Mouse (Mus musculus) liver, embryonic 12.5 days (tissue): ENCODE measurements around the gene Atg4a-ps. TPM values are rescaled to one million over a fixed set of nuclear protein-coding genes. Genes with fewer than 3 reads are reported as not detected.

Experiments
- ATAC-seq: fragments of 200-750 bp; cut with Nextera tagmentation; 2 replicates; pipeline ENCODE4 v1.8.0; 2017; ENCODE audit warnings: moderate number of reproducible peaks, mild to moderate bottlenecking, moderate library complexity
- H3K27ac ChIP-seq: fragments of 300-500 bp; sonication (generic); 2 replicates; pipeline ENCODE4 v1.5.1; 2016; ENCODE audit warnings: mild to moderate bottlenecking
- H3K27me3 ChIP-seq: fragments of 300-500 bp; sonication (generic); replicated peaks from 2 replicates; pipeline ENCODE4 v1.6.1; 2016; ENCODE audit warnings: mild to moderate bottlenecking, moderate library complexity
- H3K36me3 ChIP-seq: fragments of 300-500 bp; sonication (generic); 2 replicates; pipeline ENCODE4 v1.6.1; 2016; ENCODE audit warnings: mild to moderate bottlenecking, moderate library complexity
- H3K4me1 ChIP-seq: fragments of 300-500 bp; sonication (generic); 2 replicates; pipeline ENCODE4 v1.6.1; 2016
- H3K4me2 ChIP-seq: fragments of 300-500 bp; sonication (generic); 2 replicates; pipeline ENCODE4 v1.6.1; 2016; ENCODE audit warnings: mild to moderate bottlenecking, moderate library complexity
- H3K4me3 ChIP-seq: fragments of 300-500 bp; sonication (generic); 2 replicates; pipeline ENCODE4 v1.5.1; 2016; ENCODE audit warnings: mild to moderate bottlenecking, moderate library complexity
- H3K9ac ChIP-seq: fragments of 300-500 bp; sonication (generic); 2 replicates; pipeline ENCODE4 v1.6.1; 2016; ENCODE audit warnings: mild to moderate bottlenecking, moderate library complexity
- H3K9me3 ChIP-seq: fragments of 300-500 bp; sonication (generic); replicated peaks from 2 replicates; pipeline ENCODE4 v1.6.1; 2016; ENCODE audit warnings: mild to moderate bottlenecking, moderate library complexity
- WGBS: fragments of 180-500 bp; shearing (Covaris S2); methylation state at CpG from one replicate; pipeline ENCODE4 v1.1.7; 2016; ENCODE audit not compliant: insufficient replicate concordance; 5-methylcytosine and 5-hydroxymethylcytosine counted together
- polyA plus RNA-seq: library from polyadenylated mRNA; unstranded; fragments of >200 nt; fragmentation: Nextera tagmentation; extraction: Ambion mirVana; gene quantifications from 2 replicates; pipeline ENCODE4 v1.2.1, GENCODE M21; 2016

Atg4a-ps gene
- polyA plus RNA-seq, 1 experiment from 2014 or later = 0.11 TPM

DNA sequence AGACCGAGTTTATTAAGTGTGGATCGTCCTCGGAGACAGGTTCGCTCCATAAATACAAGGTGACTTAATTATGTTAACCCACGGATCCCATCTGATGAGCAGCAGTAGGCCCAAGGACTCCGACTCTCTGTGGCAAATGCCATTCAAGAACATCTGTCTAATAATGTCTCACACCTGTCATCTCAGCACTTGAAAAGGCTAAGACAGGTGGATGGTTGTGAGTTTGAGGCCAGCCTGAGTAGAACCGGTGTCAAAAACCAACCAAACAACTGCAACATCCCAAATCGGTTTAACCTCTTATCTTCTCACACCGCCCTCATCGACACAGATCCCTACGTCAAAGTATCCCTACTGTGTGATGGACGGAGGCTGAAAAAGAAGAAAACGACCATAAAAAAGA is 20.7 kb downstream of the Atg4a-ps start:
- Histone ChIP-seq H3K9me3 (no peaks in the 10 kb centered on the region), H3K4me1 (no peaks in the 10 kb centered on the region), H3K27ac (no peak overlapping the region), H3K36me3 (no peaks in the 10 kb centered on the region), H3K4me2 (no peak overlapping the region), H3K27me3 (no peaks in the 10 kb centered on the region), H3K4me3 (no peak overlapping the region), H3K9ac (no peak overlapping the region)
- 74% methylated on average over 13 of the region's 13 CpGs for WGBS
- no peak for ATAC-seq

DNA sequence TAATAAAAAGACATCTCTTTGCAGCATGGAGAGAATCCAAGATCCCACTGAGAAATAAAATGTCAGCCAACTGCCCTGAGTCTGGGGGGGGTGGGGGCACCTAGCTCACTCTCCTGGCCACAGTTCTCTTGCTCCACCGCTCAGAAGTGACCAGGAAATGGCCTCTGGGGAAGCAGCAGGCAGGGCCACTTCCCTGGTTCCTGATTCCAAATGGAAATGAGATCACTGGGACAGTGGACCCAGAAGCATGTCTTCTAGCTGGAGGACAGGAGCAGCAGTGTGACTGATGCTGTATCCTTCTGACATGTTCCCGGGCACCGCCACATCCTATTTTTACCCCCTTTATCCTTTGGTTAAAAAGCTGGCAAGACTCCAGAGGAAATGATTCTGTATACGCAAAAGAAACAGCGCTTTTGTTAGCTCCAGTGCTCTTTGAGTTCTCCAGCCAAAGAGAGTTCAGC is 21.2 kb downstream of the Atg4a-ps start:
- Histone ChIP-seq H3K27ac (no peak overlapping the region), H3K9ac (no peak overlapping the region), H3K36me3 (no peaks in the 10 kb centered on the region), H3K4me3 (no peak overlapping the region), H3K4me2 (no peak overlapping the region), H3K9me3 (no peaks in the 10 kb centered on the region), H3K4me1 (no peaks in the 10 kb centered on the region), H3K27me3 (no peaks in the 10 kb centered on the region)
- ATAC-seq = no peak
- WGBS = 66% methylated on average over 5 of the region's 5 CpGs

DNA sequence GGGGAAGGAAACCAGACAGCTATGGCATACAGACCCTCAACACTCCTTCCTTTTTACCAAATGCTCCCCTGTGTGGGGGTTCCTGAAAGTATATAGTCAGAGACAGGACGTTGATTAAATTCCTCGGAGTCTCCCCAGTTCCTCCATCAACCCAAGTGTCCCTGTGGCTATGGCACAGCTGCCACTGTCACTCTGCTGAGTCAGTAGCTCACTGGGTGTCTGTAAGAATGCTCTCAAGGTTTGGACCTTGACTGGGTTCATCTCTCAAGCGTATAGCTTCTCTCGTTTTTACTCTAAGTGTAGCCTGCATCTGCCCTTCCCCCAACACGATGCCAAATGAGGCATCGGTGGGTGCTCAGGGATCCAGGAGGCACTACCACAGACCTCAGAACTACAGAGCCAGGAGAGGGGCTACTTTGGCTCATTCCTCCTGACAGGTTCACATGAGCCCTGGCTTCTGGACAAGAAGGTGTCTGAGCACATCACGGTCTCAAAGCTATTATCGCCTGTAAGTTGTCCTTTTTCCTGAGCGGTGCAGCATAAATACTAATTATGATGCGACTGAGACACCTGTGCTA is 21.9 kb downstream of the Atg4a-ps start:
- Histone ChIP-seq H3K36me3 (no peaks in the 10 kb centered on the region), H3K27ac (no peak overlapping the region), H3K9ac (no peak overlapping the region), H3K4me2 (no peak overlapping the region), H3K4me3 (no peak overlapping the region), H3K4me1 (no peaks in the 10 kb centered on the region), H3K27me3 (no peaks in the 10 kb centered on the region), H3K9me3 (no peaks in the 10 kb centered on the region)
- 71% methylated on average over 10 of the region's 10 CpGs for WGBS
- ATAC-seq = no peak

DNA sequence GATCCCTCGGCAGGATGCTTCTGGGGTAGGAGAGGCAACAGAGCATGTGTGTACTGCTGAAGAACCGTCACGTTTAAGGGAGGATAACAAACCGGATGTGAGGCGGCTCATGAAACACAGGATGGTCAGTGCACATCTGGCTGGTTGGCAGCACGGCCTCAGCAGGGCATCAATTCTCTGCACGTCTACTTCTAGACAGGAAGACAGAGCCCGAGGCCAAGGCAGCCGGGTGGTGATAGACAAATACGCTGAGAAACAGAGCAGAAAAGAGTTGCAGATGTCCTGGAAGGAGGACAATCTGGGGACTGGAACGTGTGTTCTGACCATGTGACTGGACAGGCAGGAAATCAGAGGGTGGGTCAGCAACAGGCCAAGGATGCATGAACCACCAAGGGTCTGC is 25.8 kb downstream of the Atg4a-ps start:
- Histone ChIP-seq H3K4me1 (no peaks in the 10 kb centered on the region), H3K9me3 (no peaks in the 10 kb centered on the region), H3K36me3 (no peaks in the 10 kb centered on the region), H3K4me3 (no peak overlapping the region), H3K9ac (no peak overlapping the region), H3K27me3 (no peaks in the 10 kb centered on the region), H3K27ac (no peak overlapping the region), H3K4me2 (no peak overlapping the region)
- WGBS = 57% methylated on average over 11 of the region's 11 CpGs
- ATAC-seq = no peak

DNA sequence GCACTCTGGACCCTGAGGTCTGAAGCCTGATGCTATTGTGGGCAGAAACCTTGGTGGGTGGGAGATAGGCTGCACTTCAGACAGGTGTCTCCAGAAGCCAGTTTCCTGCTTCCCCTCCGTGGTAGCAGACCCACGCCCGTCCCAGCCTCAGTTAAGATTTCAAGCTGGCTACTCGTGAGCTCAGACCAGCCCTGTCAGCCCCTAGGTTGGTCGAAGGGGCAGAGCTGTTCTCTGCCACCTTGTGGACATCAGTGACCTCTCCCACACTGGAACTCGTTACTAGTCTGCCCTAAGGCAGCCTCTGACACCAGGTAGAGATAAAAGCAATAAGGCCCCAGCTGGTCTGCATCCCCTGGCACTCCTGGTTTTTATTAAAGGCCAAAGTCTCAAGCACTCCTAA is 28.9 kb downstream of the Atg4a-ps start:
- WGBS = 30% methylated on average over 6 of the region's 6 CpGs
- Histone ChIP-seq H3K4me3 (no peak overlapping the region), H3K9me3 (no peaks in the 10 kb centered on the region), H3K9ac (no peak overlapping the region), H3K27me3 (no peaks in the 10 kb centered on the region; the same call in 1 of the 2 replicates), H3K4me1 (no peaks in the 10 kb centered on the region), H3K36me3 (no peaks in the 10 kb centered on the region), H3K27ac (no peak overlapping the region), H3K4me2 (no peak overlapping the region)
- no peak for ATAC-seq

DNA sequence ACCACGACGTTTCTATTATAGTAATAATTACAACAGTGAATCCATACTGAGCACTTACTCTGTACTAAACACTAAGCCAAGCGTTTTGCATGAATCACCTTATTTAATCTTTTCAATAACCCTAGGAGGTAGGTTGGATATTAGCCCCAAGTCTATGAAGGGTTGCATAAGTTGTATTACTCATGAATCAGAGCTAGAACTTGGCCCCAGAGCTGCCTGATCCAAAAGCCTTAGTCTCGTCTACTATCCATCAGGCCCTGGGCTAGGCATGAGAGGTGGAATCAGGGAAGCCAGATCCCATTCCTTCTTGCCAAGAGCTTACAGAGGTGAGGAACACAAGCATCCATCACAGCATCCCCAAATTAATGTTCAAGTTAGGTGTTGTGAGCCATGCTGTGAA is 30.2 kb downstream of the Atg4a-ps start:
- H3K9ac ChIP-seq = no peak overlapping the region

DNA sequence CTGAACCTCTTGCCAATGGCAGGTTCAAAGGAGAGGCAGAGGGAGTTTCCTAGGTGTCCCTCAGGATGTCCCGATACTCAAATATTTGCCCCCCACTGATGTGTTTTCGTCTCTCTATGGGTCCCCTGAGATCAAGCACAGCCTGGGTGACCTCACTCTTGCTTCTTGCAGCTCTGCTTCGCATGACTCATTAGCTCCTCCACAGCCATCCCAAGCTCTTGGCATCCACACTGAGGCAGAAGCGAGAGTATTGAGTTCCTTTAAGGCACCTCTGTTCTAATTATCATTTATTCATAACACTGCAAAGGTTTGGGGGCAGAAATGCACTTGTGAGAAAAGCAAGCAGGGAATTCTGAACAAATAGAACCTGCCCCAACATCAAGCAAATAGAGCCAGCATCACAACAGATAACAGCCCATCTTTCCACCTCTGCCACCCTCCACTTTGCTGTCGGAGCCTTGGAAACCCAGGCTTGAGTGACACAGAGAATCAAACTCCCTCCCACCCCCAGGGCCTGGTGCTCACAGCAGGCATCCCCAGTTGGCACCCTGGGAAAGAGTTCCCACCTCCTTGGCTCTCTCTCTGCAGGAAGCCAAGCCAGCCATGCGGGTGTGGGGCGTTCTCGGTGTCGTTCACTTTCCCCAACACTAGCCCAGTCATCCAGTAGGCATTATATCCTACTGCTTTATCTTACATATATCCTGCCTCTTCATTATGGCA is 33.1 kb downstream of the Atg4a-ps start:
- H3K4me1 ChIP-seq = no peaks in the 10 kb centered on the region
- H3K4me3 ChIP-seq = no peak overlapping the region
- H3K9ac ChIP-seq = no peak overlapping the region
- ATAC-seq = no peak
- H3K9me3 ChIP-seq = no peaks in the 10 kb centered on the region
- no peak overlapping the region for H3K4me2 ChIP-seq
- 50% methylated on average over 9 of the region's 9 CpGs for WGBS
- H3K27me3 ChIP-seq = no peaks in the 10 kb centered on the region; the same call in 1 of the 2 replicates
- H3K36me3 ChIP-seq = no peaks in the 10 kb centered on the region
- H3K27ac ChIP-seq = no peak overlapping the region

More for the DNA sequence above, 30.2 kb downstream of the Atg4a-ps start:
- Histone ChIP-seq H3K4me2 (no peak overlapping the region), H3K9me3 (no peaks in the 10 kb centered on the region), H3K27me3 (no peaks in the 10 kb centered on the region; the same call in 1 of the 2 replicates), H3K4me3 (no peak overlapping the region), H3K4me1 (no peaks in the 10 kb centered on the region), H3K36me3 (no peaks in the 10 kb centered on the region), H3K27ac (no peak overlapping the region)
- WGBS = 60% methylated on average over 4 of the region's 4 CpGs
- ATAC-seq = no peak

DNA sequence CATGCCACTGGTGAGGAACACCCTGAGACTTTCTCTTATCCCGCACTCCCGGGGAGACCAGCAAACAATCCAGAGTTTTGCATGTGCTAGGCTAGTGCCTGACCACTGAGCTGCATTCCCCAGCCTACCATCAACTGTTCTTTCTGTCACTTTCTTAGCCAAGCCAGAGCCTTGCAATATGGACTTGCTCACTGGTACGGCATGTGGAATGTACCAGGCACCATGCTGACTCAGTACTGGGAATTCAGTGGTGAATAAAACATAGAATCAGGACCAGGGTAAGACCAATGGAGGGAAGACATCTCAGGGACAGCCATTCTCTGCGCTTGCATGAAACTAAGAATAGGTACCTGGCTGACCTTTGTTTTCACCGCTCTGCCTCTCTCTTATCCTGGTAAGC is 35.6 kb downstream of the Atg4a-ps start:
- no peaks in the 10 kb centered on the region for H3K9me3 ChIP-seq
- no peaks in the 10 kb centered on the region for H3K4me1 ChIP-seq
- no peak for ATAC-seq
- no peaks in the 10 kb centered on the region for H3K36me3 ChIP-seq
- no peaks in the 10 kb centered on the region; the same call in 1 of the 2 replicates for H3K27me3 ChIP-seq
- H3K9ac ChIP-seq = no peak overlapping the region
- H3K4me2 ChIP-seq = no peak overlapping the region
- no peak overlapping the region for H3K4me3 ChIP-seq
- no peak overlapping the region for H3K27ac ChIP-seq
- WGBS = 77% methylated on average over 5 of the region's 5 CpGs

DNA sequence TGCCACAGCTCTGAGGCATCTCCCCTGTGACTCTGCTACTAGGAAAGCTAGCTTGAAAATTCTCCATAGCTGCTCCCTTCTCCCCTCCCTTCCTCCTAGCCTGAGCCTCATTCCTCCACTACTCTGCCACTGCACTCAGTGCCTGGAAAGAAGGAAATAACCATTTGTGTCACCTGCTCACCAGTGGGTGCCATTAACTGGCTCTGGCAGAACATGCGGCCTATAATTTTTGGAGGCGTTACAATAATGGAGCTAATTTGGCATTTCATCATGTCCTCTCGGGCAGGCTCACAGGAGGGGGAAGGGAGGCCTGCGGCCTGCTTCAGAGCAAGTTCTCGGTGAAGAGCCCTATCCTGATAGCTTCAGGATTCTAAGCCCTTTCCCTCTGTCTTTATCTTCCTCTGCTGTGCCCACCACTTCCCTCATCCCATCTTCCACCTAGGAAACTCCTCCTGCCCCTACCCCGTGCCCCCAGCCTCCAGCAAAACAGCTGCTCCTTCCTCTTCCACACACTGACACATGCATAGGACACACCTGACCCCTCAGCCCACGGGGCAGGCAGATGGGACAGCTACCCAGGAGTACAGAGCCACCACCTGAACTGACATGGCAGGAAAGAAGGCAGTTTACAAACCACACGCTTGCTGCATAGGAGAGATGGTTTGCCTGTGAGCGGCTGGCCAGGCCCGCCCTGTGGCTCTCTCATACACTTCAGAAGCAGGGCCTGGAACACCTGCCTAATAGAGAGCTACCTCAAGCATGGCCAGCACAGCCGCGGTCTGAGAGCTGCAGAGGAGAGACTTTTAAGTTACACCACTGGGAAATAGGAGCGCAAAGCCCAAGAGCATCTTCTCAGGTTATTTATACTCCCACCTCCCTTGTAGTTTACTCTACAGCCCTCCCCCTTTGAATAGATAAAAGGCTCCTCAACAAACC is 38.9 kb downstream of the Atg4a-ps start:
- Histone ChIP-seq H3K27ac (no peak overlapping the region), H3K4me3 (no peak overlapping the region), H3K27me3 (no peaks in the 10 kb centered on the region), H3K4me2 (no peak overlapping the region), H3K9ac (no peak overlapping the region), H3K36me3 (no peaks in the 10 kb centered on the region), H3K9me3 (no peaks in the 10 kb centered on the region), H3K4me1 (no peaks in the 10 kb centered on the region)
- no peak for ATAC-seq
- WGBS = 70% methylated on average over 13 of the region's 13 CpGs

DNA sequence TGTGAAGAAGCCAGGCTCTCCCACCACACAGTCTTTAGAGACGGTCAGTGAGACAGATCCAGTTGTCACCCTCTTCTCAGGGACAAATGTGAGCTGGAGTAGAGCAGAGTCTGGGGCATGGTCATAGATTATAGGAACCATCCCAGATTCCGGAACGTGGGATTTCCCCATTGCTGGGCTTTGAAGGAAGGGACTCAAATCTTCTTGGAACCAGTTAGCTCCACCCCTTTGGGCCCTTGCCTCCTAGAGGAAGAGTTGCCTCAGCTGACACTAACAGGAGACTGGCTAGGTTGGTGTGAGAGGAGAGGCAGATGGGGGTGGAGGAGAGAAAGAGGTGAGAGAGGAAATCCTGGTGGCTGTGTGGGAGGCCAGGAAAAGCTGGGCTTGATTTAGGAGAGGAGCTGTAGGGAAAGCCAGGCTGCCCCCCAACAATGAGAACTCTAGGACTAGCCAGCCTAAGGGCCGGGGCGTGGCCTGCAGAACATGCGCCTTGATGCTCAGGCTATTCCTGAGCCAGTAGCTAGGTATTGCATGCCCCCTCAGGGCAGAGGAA is 39.7 kb downstream of the Atg4a-ps start:
- H3K9ac ChIP-seq = no peak overlapping the region
- H3K4me2 ChIP-seq = no peak overlapping the region
- no peaks in the 10 kb centered on the region for H3K9me3 ChIP-seq
- no peak overlapping the region for H3K4me3 ChIP-seq
- no peaks in the 10 kb centered on the region for H3K36me3 ChIP-seq
- no peak overlapping the region for H3K27ac ChIP-seq
- no peak for ATAC-seq
- no peaks in the 10 kb centered on the region for H3K27me3 ChIP-seq
- 76% methylated on average over 6 of the region's 6 CpGs for WGBS
- H3K4me1 ChIP-seq = no peaks in the 10 kb centered on the region

DNA sequence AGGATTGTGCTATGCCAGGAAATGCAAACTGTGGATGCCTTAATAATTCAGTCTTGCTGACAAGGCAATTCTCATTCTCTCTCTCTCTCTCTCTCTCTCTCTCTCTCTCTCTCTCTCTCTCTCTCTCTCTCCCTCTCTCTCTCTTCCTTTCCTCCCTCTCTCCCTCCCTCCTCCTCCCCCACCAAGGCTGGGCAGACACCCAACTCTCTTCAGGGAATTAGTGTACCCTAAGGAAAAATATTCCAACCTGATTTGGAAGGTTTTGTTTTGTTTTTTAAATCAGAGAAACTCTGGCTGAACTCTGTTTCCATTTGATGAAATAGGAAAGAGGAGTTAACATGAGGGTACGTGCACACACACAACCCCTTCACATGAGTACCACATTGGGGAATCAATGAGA is 44.3 kb downstream of the Atg4a-ps start:
- no peak overlapping the region for H3K27ac ChIP-seq
- no peaks in the 10 kb centered on the region for H3K27me3 ChIP-seq
- no peak overlapping the region for H3K4me3 ChIP-seq
- H3K9ac ChIP-seq = no peak overlapping the region
- 58% methylated on average over 1 of the region's 1 CpGs for WGBS
- no peak for ATAC-seq
- no peaks in the 10 kb centered on the region for H3K9me3 ChIP-seq
- no peaks in the 10 kb centered on the region for H3K36me3 ChIP-seq
- no peak overlapping the region for H3K4me2 ChIP-seq
- no peaks in the 10 kb centered on the region for H3K4me1 ChIP-seq

DNA sequence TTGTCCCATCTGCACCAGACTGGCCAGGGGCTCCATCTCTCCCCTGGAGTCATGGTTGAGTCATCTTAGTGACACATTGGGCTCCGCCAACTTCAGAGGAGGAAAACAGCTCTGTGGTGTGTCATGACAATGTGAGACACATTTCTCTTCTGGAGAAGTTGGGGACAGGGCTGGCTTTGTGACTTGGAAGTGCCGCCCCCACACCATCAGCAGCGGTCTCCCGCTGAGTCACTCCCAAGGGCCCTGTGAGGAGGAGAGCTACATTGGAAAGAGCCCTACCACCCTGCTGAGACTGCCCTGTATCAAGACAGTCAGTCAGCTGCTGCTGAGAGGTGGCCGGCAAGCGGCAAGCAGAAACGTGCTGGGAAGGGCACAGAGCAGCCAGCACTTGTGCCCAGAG is 44.9 kb downstream of the Atg4a-ps start:
- no peak overlapping the region for H3K4me2 ChIP-seq
- no peaks in the 10 kb centered on the region for H3K27me3 ChIP-seq
- H3K4me1 ChIP-seq = no peaks in the 10 kb centered on the region
- H3K9me3 ChIP-seq = no peaks in the 10 kb centered on the region
- no peak for ATAC-seq
- no peaks in the 10 kb centered on the region for H3K36me3 ChIP-seq
- WGBS = 46% methylated on average over 7 of the region's 7 CpGs
- H3K4me3 ChIP-seq = no peak overlapping the region
- no peak overlapping the region for H3K9ac ChIP-seq
- no peak overlapping the region for H3K27ac ChIP-seq
